ENCODE assay signal across 8 mouse cellular contexts in the genomic region with DNA sequence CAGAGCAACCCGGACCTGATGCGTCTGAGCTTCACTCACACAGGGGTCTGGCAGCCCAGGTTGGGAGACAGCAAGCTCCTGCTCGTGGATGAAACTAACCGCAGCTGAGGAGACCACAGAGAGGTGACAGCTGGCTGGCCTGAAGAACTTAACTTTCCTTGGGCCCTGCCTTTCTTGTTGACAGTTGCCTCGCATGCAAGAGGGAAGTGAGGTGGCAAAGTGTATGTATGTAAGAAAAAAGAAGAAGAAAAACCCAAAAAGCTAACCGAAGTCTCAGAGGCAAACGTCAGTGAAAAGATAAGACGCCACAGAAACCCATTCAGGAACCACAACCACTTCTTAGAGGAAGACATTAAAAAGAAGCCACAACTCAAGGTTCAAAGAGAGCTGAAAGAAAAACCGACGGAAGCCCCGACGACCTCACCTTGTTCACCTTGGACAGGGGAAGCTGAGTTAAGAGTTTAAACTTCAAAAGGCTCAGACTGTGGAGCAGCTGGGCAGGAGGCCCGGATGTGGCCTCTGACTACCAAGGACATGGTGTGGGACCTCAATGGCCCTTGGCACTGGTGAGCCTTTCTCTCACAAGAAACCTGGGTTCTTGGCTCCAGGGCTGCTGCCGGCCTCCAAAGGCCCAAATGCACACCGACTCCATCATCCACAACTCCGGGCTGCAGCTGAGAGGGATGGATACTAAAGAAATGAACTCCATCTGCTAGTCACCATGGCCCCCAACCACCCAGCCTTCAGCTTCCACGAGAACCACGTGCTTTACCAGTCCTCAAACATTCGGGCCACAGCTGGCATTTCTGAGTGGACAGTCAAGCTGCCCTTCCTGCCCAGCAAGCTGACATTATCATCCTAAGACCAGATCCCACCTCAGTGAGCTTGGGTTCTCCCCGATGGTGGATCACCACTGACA. TPM values are rescaled to one million over a fixed set of nuclear protein-coding genes. Genes with fewer than 3 reads are reported as not detected.
DNase-seq lines count a peak whose midpoint lies in the region; ATAC-seq and TF ChIP-seq lines count a peak whose summit lies in the region.

No protein-coding gene starts in this region.

- TF ChIP-seq CTCF in liver, postnatal 0 days (IDR thresholded peaks at IDR 0.05; ENCODE audit: low read depth) = no peak

- no peak for ATAC-seq in hindbrain, embryonic 14.5 days (ENCODE audit: low FRiP score)
- ATAC-seq in liver, postnatal 0 days = no peak
- no peak for ATAC-seq in monocyte, adult 5-6 weeks (replicated peaks; ENCODE audit: insufficient number of reproducible peaks, low FRiP score, low TSS enrichment, poor library complexity, severe bottlenecking)

- DNase-seq in kidney, adult 11 months = peak; percentile 57
- no peak for DNase-seq in kidney, adult 8-10 months
- peak; percentile 64 to 69 for DNase-seq in adrenal gland, postnatal 36 days
- DNase-seq in hindbrain, embryonic 14.5 days (ENCODE audit: low spot score) = no peak
- DNase-seq in liver, postnatal 0 days = no peak
- no peak for DNase-seq in right cerebral cortex, postnatal 36 days (ENCODE audit: low spot score in 2 of 2)
- DNase-seq in spleen, postnatal 4 days (ENCODE audit: low spot score in 2 of 2) = no peak

- TF ChIP-seq EP300 in liver, postnatal 0 days (IDR thresholded peaks at IDR 0.05; ENCODE audit: low read depth) = no peak

- peak overlapping the region; percentile 93 for H3K9ac ChIP-seq in hindbrain, embryonic 14.5 days
- H3K9ac ChIP-seq in liver, postnatal 0 days (replicated peaks) = peak overlapping the region; percentile 69

- H3K36me3 ChIP-seq in hindbrain, embryonic 14.5 days (replicated peaks; ENCODE audit: control insufficient read depth, insufficient read depth) = no peaks in the 10 kb centered on the region
- no peaks in the 10 kb centered on the region for H3K36me3 ChIP-seq in liver, postnatal 0 days (replicated peaks; ENCODE audit: insufficient read depth, low read length)

- WGBS in hindbrain, embryonic 14.5 days = 55% methylated on average over 20 of the region's 20 CpGs
- WGBS in liver, postnatal 0 days (ENCODE audit: insufficient replicate concordance) = 37% methylated on average over 20 of the region's 20 CpGs

- no peaks in the 10 kb centered on the region for H3K27me3 ChIP-seq in hindbrain, embryonic 14.5 days (ENCODE audit: control insufficient read depth, insufficient read depth, low read length)
- H3K27me3 ChIP-seq in liver, postnatal 0 days (ENCODE audit: insufficient read depth, low read length) = peaks cover 34% of the 10 kb centered on the region

- H3K9me3 ChIP-seq in hindbrain, embryonic 14.5 days (ENCODE audit: control insufficient read depth, low read length) = no peaks in the 10 kb centered on the region
- H3K9me3 ChIP-seq in liver, postnatal 0 days (ENCODE audit: low read length) = no peaks in the 10 kb centered on the region

- H3K27ac ChIP-seq in hindbrain, embryonic 14.5 days = peak overlapping the region; percentile 78; the same call in 1 of the 2 replicates
- H3K27ac ChIP-seq in liver, postnatal 0 days (ENCODE audit: low read depth) = no peak overlapping the region

- H3K4me3 ChIP-seq in hindbrain, embryonic 14.5 days (replicated peaks; ENCODE audit: low read length) = peak overlapping the region; percentile 93
- peak overlapping the region; percentile 56 for H3K4me3 ChIP-seq in liver, postnatal 0 days (ENCODE audit: low read depth, low read length)

- peak overlapping the region; percentile 100 for H3K4me2 ChIP-seq in hindbrain, embryonic 14.5 days (replicated peaks)
- H3K4me2 ChIP-seq in liver, postnatal 0 days (ENCODE audit: low read depth, low read length) = peak overlapping the region; percentile 79

- peaks cover 72% of the 10 kb centered on the region for H3K4me1 ChIP-seq in hindbrain, embryonic 14.5 days (replicated peaks; ENCODE audit: control insufficient read depth, insufficient read depth, low read length)
- H3K4me1 ChIP-seq in liver, postnatal 0 days (ENCODE audit: insufficient read depth) = peaks cover 32% of the 10 kb centered on the region

RNA-seq across cellular contexts. Expression of a gene that starts 2.1 kb away (rescaled TPM):
- total RNA-seq in adrenal gland, postnatal 36 days (2021) = 10 to 100 TPM; 43.4 to 53.4 TPM
- polyA plus RNA-seq in hindbrain, embryonic 14.5 days (2014; fragmentation: Nextera tagmentation; extraction: Ambion mirVana) = 33.5 and 35.6 TPM in 2 replicates
- polyA plus RNA-seq in liver, postnatal 0 days (2015; fragmentation: Nextera tagmentation; extraction: Ambion mirVana) = 1.9 and 2.3 TPM in 2 replicates
- total RNA-seq in monocyte, adult 5-6 weeks (2017) = 0.19 to 0.21 TPM in 2 of 3 replicates, not detected in the other

Comparison
In these comparisons a context has a peak if more than half of its experiments do, and no peak if none do; other contexts are left out.
1. DNase-seq: peak in kidney, adult 11 months (single experiment) and adrenal gland, postnatal 36 days (2 of 2); none in kidney, adult 8-10 months (0 of 2), hindbrain, embryonic 14.5 days (single experiment), liver, postnatal 0 days (single experiment), right cerebral cortex, postnatal 36 days (0 of 2) and spleen, postnatal 4 days (0 of 2).
2. RNA of a gene that starts 2.1 kb away (total RNA-seq): 43.4 to 53.4 TPM in adrenal gland, postnatal 36 days; 0.19 to 0.21 TPM in monocyte, adult 5-6 weeks; every median in the first group is over 10 times any median in the second.